Mouse (Mus musculus) C2C12 (cell line): ENCODE results near the gene Auts2.

Experiments
- CEBPB ChIP-seq: IDR thresholded peaks from one replicate; pipeline ENCODE4 v1.6.1; 2011; ENCODE audit warnings: low read depth, mild to moderate bottlenecking, control low read depth, moderate library complexity
- CTCF ChIP-seq: IDR thresholded peaks from one replicate; pipeline ENCODE4 v1.5.1; 2011; ENCODE audit not compliant: control insufficient read depth, insufficient read depth, insufficient read length
- FOSL1 ChIP-seq: IDR thresholded peaks from one replicate; pipeline ENCODE4 v1.8.0; 2011; ENCODE audit warnings: mild to moderate bottlenecking, low read length; ENCODE audit not compliant: poor library complexity, insufficient read depth, severe bottlenecking
- MAX ChIP-seq: IDR thresholded peaks from one replicate; pipeline ENCODE4 v1.6.1; 2011; ENCODE audit warnings: mild to moderate bottlenecking, control low read depth
- MYOD1 ChIP-seq: IDR thresholded peaks from one replicate; pipeline ENCODE4 v1.6.1; 2011; ENCODE audit warnings: low read depth; ENCODE audit not compliant: control insufficient read depth, insufficient read length
- MYOG ChIP-seq: IDR thresholded peaks from one replicate; pipeline ENCODE4 v1.6.1; 2011; ENCODE audit not compliant: control insufficient read depth, insufficient read length; ENCODE audit errors: extremely low read depth
- USF1 ChIP-seq: IDR thresholded peaks from one replicate; pipeline ENCODE4 v1.6.1; 2011; ENCODE audit warnings: low read depth, mild to moderate bottlenecking, control low read depth, moderate library complexity

- TF ChIP-seq CTCF (no peak), MYOD1 (no peak), MAX (no peak), FOSL1 (no peak), CEBPB (no peak), USF1 (no peak), MYOG (no peak)
Measured at GRCm38 (mm10) chr5:132039584-132039983, 503.6 kb downstream of the Auts2 start.
